Mouse (Mus musculus): Measurements from ENCODE around the gene Myo19.

- TF ChIP-seq CTCF (IDR thresholded peaks at IDR 0.05; ENCODE audit: borderline replicate concordance, insufficient read depth, low read length) (no peak), POLR2A (IDR thresholded peaks at IDR 0.05; ENCODE audit: low read depth, low read length) (peak; percentile 55)
These were observed 36.2 kb downstream of the Myo19 start, which contains the start of gene Znhit3 for GRCm38 (mm10) chr11:84916053-84916702.
